Mouse (Mus musculus) kidney, embryonic 14.5 days (tissue): Measurements from ENCODE around the gene Hephl1. TPM values are rescaled to one million over a fixed set of nuclear protein-coding genes. Genes with fewer than 3 reads are reported as not detected.

Source experiments
- ATAC-seq: fragments of 200-750 bp; cut with Nextera tagmentation; 2 replicates; pipeline ENCODE4 v1.8.0; 2017; ENCODE audit warnings: moderate number of reproducible peaks, mild to moderate bottlenecking, moderate TSS enrichment, moderate library complexity; ENCODE audit not compliant: low FRiP score, low TSS enrichment
- H3K27ac ChIP-seq: fragments of 300-500 bp; sonication (generic); 2 replicates; pipeline ENCODE4 v1.5.1; 2014; ENCODE audit warnings: low read depth, mild to moderate bottlenecking, low read length, moderate library complexity, mixed read lengths
- H3K27me3 ChIP-seq: fragments of 300-500 bp; sonication (generic); 2 replicates; pipeline ENCODE4 v1.6.1; 2014; ENCODE audit warnings: mild to moderate bottlenecking, low read length; ENCODE audit not compliant: control insufficient read depth, insufficient read depth
- H3K36me3 ChIP-seq: fragments of 300-500 bp; sonication (generic); 2 replicates; pipeline ENCODE4 v1.6.1; 2014; ENCODE audit warnings: low read length, mixed read lengths; ENCODE audit not compliant: control insufficient read depth, insufficient read depth
- H3K4me1 ChIP-seq: fragments of 300-500 bp; sonication (generic); 2 replicates; pipeline ENCODE4 v1.6.1; 2014; ENCODE audit warnings: low read length, mixed read lengths; ENCODE audit not compliant: control insufficient read depth, insufficient read depth
- H3K4me2 ChIP-seq: fragments of 300-500 bp; sonication (generic); replicated peaks from 2 replicates; pipeline ENCODE4 v1.6.1; 2014; ENCODE audit warnings: low read depth, mild to moderate bottlenecking, low read length
- H3K4me3 ChIP-seq: fragments of 300-500 bp; sonication (generic); 2 replicates; pipeline ENCODE4 v1.5.1; 2014; ENCODE audit warnings: mild to moderate bottlenecking, low read length
- H3K9ac ChIP-seq: fragments of 300-500 bp; sonication (generic); 2 replicates; pipeline ENCODE4 v1.6.1; 2014; ENCODE audit warnings: low read depth, mild to moderate bottlenecking, low read length, moderate library complexity
- H3K9me3 ChIP-seq: fragments of 300-500 bp; sonication (generic); 2 replicates; pipeline ENCODE4 v1.6.1; 2016; ENCODE audit warnings: low read length; ENCODE audit not compliant: control insufficient read depth
- WGBS: fragments of 180-500 bp; shearing (Covaris S2); extraction: QIAGEN DNeasy Blood & Tissue Kit; methylation state at CpG from one replicate; pipeline ENCODE4 v1.1.7; 2014; 5-methylcytosine and 5-hydroxymethylcytosine counted together
- polyA plus RNA-seq: library from polyadenylated mRNA; unstranded; fragments of >200 nt; fragmentation: Nextera tagmentation; extraction: Ambion mirVana; gene quantifications from 2 replicates; pipeline ENCODE4 v1.2.1, GENCODE M21; 2014

Hephl1 gene
- polyA plus RNA-seq, 1 experiment from 2014 or later, result not detected

GRCm38 (mm10) chr9:15041556-15041955 lies 70.4 kb downstream of the Hephl1 start:
- no peaks in the 10 kb centered on the region for H3K9me3 ChIP-seq
- H3K9ac ChIP-seq, result no peak overlapping the region
- no peak overlapping the region for H3K4me2 ChIP-seq
- 84% methylated on average over 11 of the region's 11 CpGs for WGBS
- H3K36me3 ChIP-seq, result no peaks in the 10 kb centered on the region
- H3K4me1 ChIP-seq, result peaks cover 10% of the 10 kb centered on the region
- no peak overlapping the region for H3K4me3 ChIP-seq
- H3K27ac ChIP-seq, result no peak overlapping the region
- H3K27me3 ChIP-seq, result no peaks in the 10 kb centered on the region
- no peak for ATAC-seq

GRCm38 (mm10) chr9:15039848-15040247 lies 72.1 kb downstream of the Hephl1 start:
- peaks cover 5% of the 10 kb centered on the region; the same call in 1 of the 2 replicates for H3K4me1 ChIP-seq
- H3K9ac ChIP-seq, result no peak overlapping the region
- ATAC-seq, result no peak
- no peak overlapping the region for H3K27ac ChIP-seq
- H3K36me3 ChIP-seq, result no peaks in the 10 kb centered on the region
- H3K4me2 ChIP-seq, result no peak overlapping the region
- H3K27me3 ChIP-seq, result no peaks in the 10 kb centered on the region
- H3K4me3 ChIP-seq, result no peak overlapping the region
- no peaks in the 10 kb centered on the region for H3K9me3 ChIP-seq
- WGBS, result 74% methylated on average over 5 of the region's 5 CpGs

GRCm38 (mm10) chr9:15037704-15038103 lies 74.2 kb downstream of the Hephl1 start:
- H3K4me2 ChIP-seq, result no peak overlapping the region
- H3K27ac ChIP-seq, result no peak overlapping the region
- H3K4me3 ChIP-seq, result no peak overlapping the region
- no peaks in the 10 kb centered on the region for H3K9me3 ChIP-seq
- H3K9ac ChIP-seq, result no peak overlapping the region
- H3K27me3 ChIP-seq, result no peaks in the 10 kb centered on the region
- H3K4me1 ChIP-seq, result no peaks in the 10 kb centered on the region
- 55% methylated on average over 3 of the region's 3 CpGs for WGBS
- no peak for ATAC-seq
- no peaks in the 10 kb centered on the region for H3K36me3 ChIP-seq

- H3K4me2 ChIP-seq, result no peak overlapping the region
- no peak overlapping the region for H3K4me3 ChIP-seq
- no peak overlapping the region for H3K27ac ChIP-seq
- no peak for ATAC-seq
- no peaks in the 10 kb centered on the region for H3K9me3 ChIP-seq
- H3K36me3 ChIP-seq, result no peaks in the 10 kb centered on the region
- no peaks in the 10 kb centered on the region for H3K27me3 ChIP-seq
- H3K9ac ChIP-seq, result no peak overlapping the region
- no peaks in the 10 kb centered on the region for H3K4me1 ChIP-seq
Observed at GRCm38 (mm10) chr9:15037237-15037636, 74.7 kb downstream of the Hephl1 start.

- Histone ChIP-seq H3K27me3 (no peaks in the 10 kb centered on the region), H3K9ac (no peak overlapping the region), H3K36me3 (no peaks in the 10 kb centered on the region), H3K4me3 (no peak overlapping the region), H3K4me2 (no peak overlapping the region), H3K4me1 (no peaks in the 10 kb centered on the region), H3K27ac (no peak overlapping the region), H3K9me3 (no peaks in the 10 kb centered on the region)
- ATAC-seq, result peak; percentile 43; the same call in 1 of the 2 replicates
- 43% methylated on average over 4 of the region's 4 CpGs for WGBS
Observed at GRCm38 (mm10) chr9:15036807-15037206, 75.1 kb downstream of the Hephl1 start.

- no peak for ATAC-seq
- no peaks in the 10 kb centered on the region for H3K9me3 ChIP-seq
- H3K27ac ChIP-seq, result no peak overlapping the region
- no peak overlapping the region for H3K9ac ChIP-seq
- no peak overlapping the region for H3K4me3 ChIP-seq
- H3K4me2 ChIP-seq, result no peak overlapping the region
- no peaks in the 10 kb centered on the region for H3K27me3 ChIP-seq
- H3K36me3 ChIP-seq, result no peaks in the 10 kb centered on the region
- H3K4me1 ChIP-seq, result no peaks in the 10 kb centered on the region
- 77% methylated on average over 2 of the region's 2 CpGs for WGBS
Observed at GRCm38 (mm10) chr9:15036405-15036804, 75.5 kb downstream of the Hephl1 start.

- Histone ChIP-seq H3K4me1 (no peaks in the 10 kb centered on the region), H3K36me3 (no peaks in the 10 kb centered on the region), H3K9ac (no peak overlapping the region), H3K9me3 (no peaks in the 10 kb centered on the region), H3K4me3 (no peak overlapping the region), H3K27me3 (no peaks in the 10 kb centered on the region), H3K27ac (no peak overlapping the region), H3K4me2 (no peak overlapping the region)
- no peak for ATAC-seq
- 92% methylated on average over 7 of the region's 7 CpGs for WGBS
Observed at GRCm38 (mm10) chr9:15035979-15036378, 75.9 kb downstream of the Hephl1 start.

GRCm38 (mm10) chr9:15034546-15035273 lies 77.2 kb downstream of the Hephl1 start:
- H3K27me3 ChIP-seq, result no peaks in the 10 kb centered on the region
- no peaks in the 10 kb centered on the region for H3K9me3 ChIP-seq
- H3K4me1 ChIP-seq, result no peaks in the 10 kb centered on the region
- no peak for ATAC-seq
- 74% methylated on average over 7 of the region's 7 CpGs for WGBS
- no peak overlapping the region for H3K27ac ChIP-seq
- H3K9ac ChIP-seq, result no peak overlapping the region
- H3K36me3 ChIP-seq, result no peaks in the 10 kb centered on the region
- no peak overlapping the region for H3K4me2 ChIP-seq
- H3K4me3 ChIP-seq, result no peak overlapping the region

GRCm38 (mm10) chr9:15033568-15034160 lies 78.2 kb downstream of the Hephl1 start:
- Histone ChIP-seq H3K9me3 (no peaks in the 10 kb centered on the region), H3K4me1 (no peaks in the 10 kb centered on the region), H3K27ac (no peak overlapping the region), H3K36me3 (no peaks in the 10 kb centered on the region), H3K4me3 (no peak overlapping the region), H3K4me2 (no peak overlapping the region), H3K27me3 (no peaks in the 10 kb centered on the region), H3K9ac (no peak overlapping the region)
- ATAC-seq, result no peak
- WGBS, result 77% methylated on average over 5 of the region's 5 CpGs
